ENCODE assay signal across 9 mouse cellular contexts in genomic region chr7:29432180-29432946, GRCm38 (mm10).
DNase-seq lines count a peak whose midpoint lies in the region; ATAC-seq and TF ChIP-seq lines count a peak whose summit lies in the region.
"Had no signal": no experiment of that assay in that cellular context is flagged by ENCODE, and none has a peak within 500 bp of the region (broad histone marks: within the 10 kb centered on the region; RNA-seq: fewer than 3 reads in every experiment).

No protein-coding gene starts in this region.

- peak; percentile 69 for DNase-seq in brain, embryonic 14.5 days (ENCODE audit: low read depth)
- DNase-seq in yolk sac, embryonic 10.5 days (ENCODE audit: low spot score) = no peak
- DNase-seq in spleen, postnatal 36 days (ENCODE audit: low spot score in 2 of 2) = no peak
- DNase-seq: adrenal gland, postnatal 10 days had no signal

- ATAC-seq in intestine, embryonic 15.5 days = peak; percentile 29; the same call in 1 of the 2 replicates
- ATAC-seq in intestine, postnatal 0 days = no peak
- peak; percentile 62 for ATAC-seq in hindbrain, embryonic 12.5 days (ENCODE audit: low FRiP score)
- ATAC-seq in neural tube, embryonic 12.5 days (ENCODE audit: low FRiP score, low read depth) = peak; percentile 34; the same call in 1 of the 2 replicates
- ATAC-seq in heart, embryonic 11.5 days (replicated peaks; ENCODE audit: insufficient number of reproducible peaks, low FRiP score, low TSS enrichment) = no peak

- H3K4me2 ChIP-seq in intestine, embryonic 15.5 days (replicated peaks) = no peak overlapping the region
- no peak overlapping the region for H3K4me2 ChIP-seq in intestine, postnatal 0 days (replicated peaks; ENCODE audit: low read depth)
- H3K4me2 ChIP-seq in hindbrain, embryonic 12.5 days (replicated peaks) = no peak overlapping the region
- no peak overlapping the region for H3K4me2 ChIP-seq in neural tube, embryonic 12.5 days (replicated peaks)
- no peak overlapping the region for H3K4me2 ChIP-seq in heart, embryonic 11.5 days

- no peaks in the 10 kb centered on the region for H3K27me3 ChIP-seq in intestine, embryonic 15.5 days (replicated peaks)
- no peaks in the 10 kb centered on the region for H3K27me3 ChIP-seq in intestine, postnatal 0 days (replicated peaks; ENCODE audit: control insufficient read depth, insufficient read depth, low read length)
- no peaks in the 10 kb centered on the region for H3K27me3 ChIP-seq in hindbrain, embryonic 12.5 days
- H3K27me3 ChIP-seq in neural tube, embryonic 12.5 days (replicated peaks) = no peaks in the 10 kb centered on the region
- H3K27me3 ChIP-seq in heart, embryonic 11.5 days (ENCODE audit: control insufficient read depth, insufficient read depth, low read length) = peaks cover 85% of the 10 kb centered on the region

- TF ChIP-seq POLR2A in brain, embryonic 14.5 days (IDR thresholded peaks at IDR 0.05; ENCODE audit: borderline replicate concordance, extremely low read depth, insufficient read depth, insufficient read length, poor library complexity, severe bottlenecking) = no peak

- no peak for TF ChIP-seq CTCF in intestine, postnatal 0 days (IDR thresholded peaks at IDR 0.05; ENCODE audit: low read depth)
- TF ChIP-seq CTCF in brain, embryonic 14.5 days (IDR thresholded peaks at IDR 0.05; ENCODE audit: borderline replicate concordance, extremely low read depth, insufficient read depth, insufficient read length) = no peak

- H3K9ac ChIP-seq in intestine, embryonic 15.5 days = no peak overlapping the region
- no peak overlapping the region for H3K9ac ChIP-seq in intestine, postnatal 0 days (ENCODE audit: low read depth, low read length)
- no peak overlapping the region for H3K9ac ChIP-seq in hindbrain, embryonic 12.5 days
- no peak overlapping the region for H3K9ac ChIP-seq in neural tube, embryonic 12.5 days
- H3K9ac ChIP-seq in heart, embryonic 11.5 days (ENCODE audit: low read depth, low read length) = no peak overlapping the region

- H3K27ac ChIP-seq in intestine, embryonic 15.5 days = no peak overlapping the region
- H3K27ac ChIP-seq in intestine, postnatal 0 days (ENCODE audit: low read depth, low read length) = no peak overlapping the region
- no peak overlapping the region for H3K27ac ChIP-seq in hindbrain, embryonic 12.5 days
- no peak overlapping the region for H3K27ac ChIP-seq in neural tube, embryonic 12.5 days
- no peak overlapping the region for H3K27ac ChIP-seq in heart, embryonic 11.5 days (ENCODE audit: low read depth, low read length)

- H3K36me3 ChIP-seq in intestine, embryonic 15.5 days = no peaks in the 10 kb centered on the region
- peaks cover 10% of the 10 kb centered on the region; the same call in 1 of the 2 replicates for H3K36me3 ChIP-seq in intestine, postnatal 0 days (ENCODE audit: control insufficient read depth, insufficient read depth)
- no peaks in the 10 kb centered on the region for H3K36me3 ChIP-seq in hindbrain, embryonic 12.5 days
- no peaks in the 10 kb centered on the region for H3K36me3 ChIP-seq in neural tube, embryonic 12.5 days
- no peaks in the 10 kb centered on the region for H3K36me3 ChIP-seq in heart, embryonic 11.5 days (ENCODE audit: control insufficient read depth, insufficient read depth, low read length)

- no peaks in the 10 kb centered on the region for H3K9me3 ChIP-seq in intestine, embryonic 15.5 days
- H3K9me3 ChIP-seq in intestine, postnatal 0 days (ENCODE audit: control insufficient read depth) = no peaks in the 10 kb centered on the region
- H3K9me3 ChIP-seq in hindbrain, embryonic 12.5 days (replicated peaks) = no peaks in the 10 kb centered on the region
- no peaks in the 10 kb centered on the region for H3K9me3 ChIP-seq in neural tube, embryonic 12.5 days
- no peaks in the 10 kb centered on the region for H3K9me3 ChIP-seq in heart, embryonic 11.5 days (replicated peaks; ENCODE audit: control insufficient read depth, low read length)

- 45% methylated on average over 15 of the region's 15 CpGs for WGBS in intestine, embryonic 15.5 days
- 56% methylated on average over 15 of the region's 15 CpGs for WGBS in intestine, postnatal 0 days
- WGBS in hindbrain, embryonic 12.5 days = 23% methylated on average over 15 of the region's 15 CpGs
- WGBS in neural tube, embryonic 12.5 days = 23% methylated on average over 15 of the region's 15 CpGs
- 37% methylated on average over 15 of the region's 15 CpGs for WGBS in heart, embryonic 11.5 days (ENCODE audit: insufficient replicate concordance)

- H3K4me1 ChIP-seq in intestine, embryonic 15.5 days (replicated peaks) = peaks cover 14% of the 10 kb centered on the region; the same call in 1 of the 2 replicates
- H3K4me1 ChIP-seq in intestine, postnatal 0 days (replicated peaks; ENCODE audit: control insufficient read depth, insufficient read depth, low read length) = no peaks in the 10 kb centered on the region
- peaks cover 40% of the 10 kb centered on the region for H3K4me1 ChIP-seq in hindbrain, embryonic 12.5 days
- H3K4me1 ChIP-seq in neural tube, embryonic 12.5 days = peaks cover 38% of the 10 kb centered on the region
- peaks cover 6% of the 10 kb centered on the region; the same call in 1 of the 2 replicates for H3K4me1 ChIP-seq in heart, embryonic 11.5 days (ENCODE audit: control insufficient read depth, insufficient read depth, low read length)

- no peak overlapping the region for H3K4me3 ChIP-seq in intestine, embryonic 15.5 days (replicated peaks)
- H3K4me3 ChIP-seq in intestine, postnatal 0 days (ENCODE audit: low read depth, low read length) = no peak overlapping the region
- H3K4me3 ChIP-seq in hindbrain, embryonic 12.5 days = no peak overlapping the region
- H3K4me3 ChIP-seq in neural tube, embryonic 12.5 days = no peak overlapping the region
- no peak overlapping the region for H3K4me3 ChIP-seq in heart, embryonic 11.5 days (ENCODE audit: low read depth, low read length)

Comparison
In these comparisons a context has a peak if more than half of its experiments do, and no peak if none do; other contexts are left out.
1. ATAC-seq: peak in intestine, embryonic 15.5 days (single experiment), hindbrain, embryonic 12.5 days (single experiment) and neural tube, embryonic 12.5 days (single experiment); none in intestine, postnatal 0 days (single experiment) and heart, embryonic 11.5 days (single experiment).